Mouse (Mus musculus): Measurements from ENCODE around the gene Ccpg1. TPM values are rescaled to one million over a fixed set of nuclear protein-coding genes. Genes with fewer than 3 reads are reported as not detected.

Ccpg1 gene
- polyA plus RNA-seq (2014; fragmentation: Nextera tagmentation; extraction: Ambion mirVana): 17.1 and 29.7 TPM in 2 replicates

- Histone ChIP-seq H3K27me3 (ENCODE audit: control insufficient read depth, insufficient read depth, low read length) (no peaks in the 10 kb centered on the region), H3K4me2 (replicated peaks; ENCODE audit: low read depth, low read length) (peak within 1 kb of the TSS; percentile 91), H3K36me3 (ENCODE audit: control insufficient read depth, insufficient read depth, low read length) (no peaks in the 10 kb centered on the region), H3K9ac (ENCODE audit: low read depth, low read length) (peak within 1 kb of the TSS; percentile 69), H3K4me3 (ENCODE audit: low read length) (peak within 1 kb of the TSS; percentile 90), H3K9me3 (ENCODE audit: control insufficient read depth, low read length) (no peaks in the 10 kb centered on the region), H3K4me1 (ENCODE audit: control insufficient read depth, insufficient read depth, low read length) (no peaks in the 10 kb centered on the region), H3K27ac (ENCODE audit: low read depth, low read length) (no peak within 1 kb of the TSS)
- WGBS: under 1% methylated on average over 88 of the region's 88 CpGs
- ATAC-seq (ENCODE audit: low FRiP score, low TSS enrichment): peak; percentile 99
These were observed at the start of gene Ccpg1, which contains the start of gene Ccpg1os for GRCm38 (mm10) chr9:72985250-72986220. TSS of gene Ccpg1 (plus strand) at chr9:72985429. TSS of gene Ccpg1os (minus strand) at chr9:72985382.

- Histone ChIP-seq H3K36me3 (ENCODE audit: control insufficient read depth, insufficient read depth, low read length) (peaks cover 2% of the 10 kb centered on the region; the same call in 1 of the 2 replicates), H3K4me1 (ENCODE audit: control insufficient read depth, insufficient read depth, low read length) (no peaks in the 10 kb centered on the region), H3K27ac (ENCODE audit: low read depth, low read length) (no peak overlapping the region), H3K9me3 (ENCODE audit: control insufficient read depth, low read length) (no peaks in the 10 kb centered on the region), H3K9ac (ENCODE audit: low read depth, low read length) (no peak overlapping the region), H3K4me2 (replicated peaks; ENCODE audit: low read depth, low read length) (no peak overlapping the region), H3K27me3 (ENCODE audit: control insufficient read depth, insufficient read depth, low read length) (no peaks in the 10 kb centered on the region), H3K4me3 (ENCODE audit: low read length) (no peak overlapping the region)
- WGBS: 80% methylated on average over 2 of the region's 2 CpGs
- ATAC-seq (ENCODE audit: low FRiP score, low TSS enrichment): no peak
These were observed 48.9 kb upstream of the Ccpg1 start for GRCm38 (mm10) chr9:72936301-72936700.

GRCm38 (mm10) chr9:72943424-72943823 lies 41.8 kb upstream of the Ccpg1 start:
- Histone ChIP-seq H3K27ac (ENCODE audit: low read depth, low read length) (no peak overlapping the region), H3K4me3 (ENCODE audit: low read length) (no peak overlapping the region), H3K4me1 (ENCODE audit: control insufficient read depth, insufficient read depth, low read length) (no peaks in the 10 kb centered on the region), H3K9ac (ENCODE audit: low read depth, low read length) (no peak overlapping the region), H3K4me2 (replicated peaks; ENCODE audit: low read depth, low read length) (no peak overlapping the region), H3K36me3 (ENCODE audit: control insufficient read depth, insufficient read depth, low read length) (peaks cover 20% of the 10 kb centered on the region), H3K9me3 (ENCODE audit: control insufficient read depth, low read length) (peaks cover 3% of the 10 kb centered on the region; the same call in 1 of the 2 replicates), H3K27me3 (ENCODE audit: control insufficient read depth, insufficient read depth, low read length) (no peaks in the 10 kb centered on the region)
- WGBS: 66% methylated on average over 3 of the region's 3 CpGs
- no peak for ATAC-seq (ENCODE audit: low FRiP score, low TSS enrichment)

GRCm38 (mm10) chr9:72944286-72944685 lies 40.9 kb upstream of the Ccpg1 start:
- Histone ChIP-seq H3K4me3 (ENCODE audit: low read length) (no peak overlapping the region), H3K36me3 (ENCODE audit: control insufficient read depth, insufficient read depth, low read length) (peaks cover 20% of the 10 kb centered on the region), H3K27ac (ENCODE audit: low read depth, low read length) (no peak overlapping the region), H3K27me3 (ENCODE audit: control insufficient read depth, insufficient read depth, low read length) (no peaks in the 10 kb centered on the region), H3K4me2 (replicated peaks; ENCODE audit: low read depth, low read length) (no peak overlapping the region), H3K4me1 (ENCODE audit: control insufficient read depth, insufficient read depth, low read length) (no peaks in the 10 kb centered on the region), H3K9me3 (ENCODE audit: control insufficient read depth, low read length) (peaks cover 3% of the 10 kb centered on the region; the same call in 1 of the 2 replicates), H3K9ac (ENCODE audit: low read depth, low read length) (no peak overlapping the region)
- no peak for ATAC-seq (ENCODE audit: low FRiP score, low TSS enrichment)
- WGBS: 91% methylated on average over 13 of the region's 13 CpGs

GRCm38 (mm10) chr9:72947010-72947409 lies 38.2 kb upstream of the Ccpg1 start:
- no peak overlapping the region for H3K27ac ChIP-seq (ENCODE audit: low read depth, low read length)
- H3K27me3 ChIP-seq (ENCODE audit: control insufficient read depth, insufficient read depth, low read length): no peaks in the 10 kb centered on the region
- H3K4me3 ChIP-seq (ENCODE audit: low read length): no peak overlapping the region
- no peak overlapping the region for H3K4me2 ChIP-seq (replicated peaks; ENCODE audit: low read depth, low read length)
- no peak for ATAC-seq (ENCODE audit: low FRiP score, low TSS enrichment)
- peaks cover 3% of the 10 kb centered on the region; the same call in 1 of the 2 replicates for H3K9me3 ChIP-seq (ENCODE audit: control insufficient read depth, low read length)
- H3K9ac ChIP-seq (ENCODE audit: low read depth, low read length): no peak overlapping the region
- H3K36me3 ChIP-seq (ENCODE audit: control insufficient read depth, insufficient read depth, low read length): peaks cover 20% of the 10 kb centered on the region
- H3K4me1 ChIP-seq (ENCODE audit: control insufficient read depth, insufficient read depth, low read length): no peaks in the 10 kb centered on the region
- whole genome bisulfite sequencing: 96% methylated on average over 1 of the region's 1 CpGs

GRCm38 (mm10) chr9:72949572-72949971 lies 35.7 kb upstream of the Ccpg1 start:
- no peak overlapping the region for H3K27ac ChIP-seq (ENCODE audit: low read depth, low read length)
- H3K36me3 ChIP-seq (ENCODE audit: control insufficient read depth, insufficient read depth, low read length): peaks cover 19% of the 10 kb centered on the region
- no peak overlapping the region for H3K4me2 ChIP-seq (replicated peaks; ENCODE audit: low read depth, low read length)
- H3K9ac ChIP-seq (ENCODE audit: low read depth, low read length): no peak overlapping the region
- H3K4me1 ChIP-seq (ENCODE audit: control insufficient read depth, insufficient read depth, low read length): no peaks in the 10 kb centered on the region
- no peak overlapping the region for H3K4me3 ChIP-seq (ENCODE audit: low read length)
- WGBS: 50% methylated on average over 7 of the region's 7 CpGs
- peaks cover 3% of the 10 kb centered on the region; the same call in 1 of the 2 replicates for H3K9me3 ChIP-seq (ENCODE audit: control insufficient read depth, low read length)
- H3K27me3 ChIP-seq (ENCODE audit: control insufficient read depth, insufficient read depth, low read length): no peaks in the 10 kb centered on the region
- ATAC-seq (ENCODE audit: low FRiP score, low TSS enrichment): peak; percentile 62; the same call in 1 of the 2 replicates

GRCm38 (mm10) chr9:72954746-72955145 lies 30.5 kb upstream of the Ccpg1 start:
- H3K27me3 ChIP-seq (ENCODE audit: control insufficient read depth, insufficient read depth, low read length): no peaks in the 10 kb centered on the region
- 61% methylated on average over 2 of the region's 2 CpGs for WGBS
- H3K4me3 ChIP-seq (ENCODE audit: low read length): no peak overlapping the region
- H3K9me3 ChIP-seq (ENCODE audit: control insufficient read depth, low read length): no peaks in the 10 kb centered on the region
- H3K9ac ChIP-seq (ENCODE audit: low read depth, low read length): no peak overlapping the region
- no peak overlapping the region for H3K4me2 ChIP-seq (replicated peaks; ENCODE audit: low read depth, low read length)
- no peaks in the 10 kb centered on the region for H3K36me3 ChIP-seq (ENCODE audit: control insufficient read depth, insufficient read depth, low read length)
- H3K4me1 ChIP-seq (ENCODE audit: control insufficient read depth, insufficient read depth, low read length): no peaks in the 10 kb centered on the region
- no peak for ATAC-seq (ENCODE audit: low FRiP score, low TSS enrichment)
- H3K27ac ChIP-seq (ENCODE audit: low read depth, low read length): no peak overlapping the region

GRCm38 (mm10) chr9:72955546-72955945 lies 29.7 kb upstream of the Ccpg1 start:
- Histone ChIP-seq H3K27ac (ENCODE audit: low read depth, low read length) (no peak overlapping the region), H3K36me3 (ENCODE audit: control insufficient read depth, insufficient read depth, low read length) (no peaks in the 10 kb centered on the region), H3K4me1 (ENCODE audit: control insufficient read depth, insufficient read depth, low read length) (no peaks in the 10 kb centered on the region), H3K9me3 (ENCODE audit: control insufficient read depth, low read length) (no peaks in the 10 kb centered on the region), H3K4me2 (replicated peaks; ENCODE audit: low read depth, low read length) (no peak overlapping the region), H3K27me3 (ENCODE audit: control insufficient read depth, insufficient read depth, low read length) (no peaks in the 10 kb centered on the region), H3K4me3 (ENCODE audit: low read length) (no peak overlapping the region), H3K9ac (ENCODE audit: low read depth, low read length) (no peak overlapping the region)
- no peak for ATAC-seq (ENCODE audit: low FRiP score, low TSS enrichment)
- WGBS: 23% methylated on average over 1 of the region's 1 CpGs

All from kidney, embryonic 14.5 days (tissue).